Mouse (Mus musculus) spleen, embryonic (tissue): ENCODE data around the gene Map4k2.

Source experiments
- CTCF ChIA-PET: fragments of 350-600 bp; sonication (Branson Sonifier 250); formaldehyde crosslinking; loops from one replicate; lab custom pipeline; 2022; lab: Charles Lee

Map4k2 gene

GRCm38 (mm10) chr19:6313796-6314195 is 27.1 kb upstream of the Map4k2 start:
- CTCF ChIA-PET, result no interaction called here

- CTCF ChIA-PET, result no interaction called here
Measured at GRCm38 (mm10) chr19:6314513-6314912, 26.4 kb upstream of the Map4k2 start.

GRCm38 (mm10) chr19:6315573-6315972 is 25.4 kb upstream of the Map4k2 start:
- CTCF ChIA-PET, result no interaction called here

- CTCF ChIA-PET, result no interaction called here
Measured at GRCm38 (mm10) chr19:6318145-6318544, 22.8 kb upstream of the Map4k2 start.

GRCm38 (mm10) chr19:6321358-6321757 is 19.6 kb upstream of the Map4k2 start:
- CTCF ChIA-PET, result no interaction called here

GRCm38 (mm10) chr19:6321786-6322621 is 18.9 kb upstream of the Map4k2 start:
- CTCF ChIA-PET, result no interaction called here

- CTCF ChIA-PET, result no interaction called here
Measured at GRCm38 (mm10) chr19:6324751-6325150, 16.2 kb upstream of the Map4k2 start.

- CTCF ChIA-PET, result interaction anchor here (0.6 to 1.3 kb wide), 5 partner anchors 21 to 395 kb away, joined by 3 to 10 read pairs (median 3); no protein-coding TSS in a partner anchor
Measured at GRCm38 (mm10) chr19:6331178-6331577, 9.8 kb upstream of the Map4k2 start.

- CTCF ChIA-PET, result interaction anchor here (0.6 to 1.3 kb wide), 6 partner anchors 22 to 396 kb away, joined by 3 to 10 read pairs (median 3); no protein-coding TSS in a partner anchor
Measured at GRCm38 (mm10) chr19:6331719-6332516, 9.0 kb upstream of the Map4k2 start.

GRCm38 (mm10) chr19:6333761-6334595 is 7.0 kb upstream of the Map4k2 start:
- CTCF ChIA-PET, result interaction anchor here (0.5 kb wide), 1 partner anchor 11 kb away, joined by 4 read pairs; no protein-coding TSS in a partner anchor

- CTCF ChIA-PET, result interaction anchor here (0.7 to 0.9 kb wide), 2 partner anchors 62 to 1825 kb away, joined by 3 to 7 read pairs; no protein-coding TSS in a partner anchor
Measured at GRCm38 (mm10) chr19:6334673-6335457, 6.1 kb upstream of the Map4k2 start, which contains the start of gene Men1. Gene Men1, plus strand, starts transcription at chr19:6334979.

- CTCF ChIA-PET, result interaction anchor here (0.6 to 0.9 kb wide), 3 partner anchors 62 to 1826 kb away, joined by 3 to 7 read pairs (median 3); no protein-coding TSS in a partner anchor
Measured at GRCm38 (mm10) chr19:6335458-6335827, 5.5 kb upstream of the Map4k2 start.

- CTCF ChIA-PET, result interaction anchor here (1.1 kb wide), 1 partner anchor 74 kb away, joined by 3 read pairs; no protein-coding TSS in a partner anchor
Measured at GRCm38 (mm10) chr19:6336920-6337319, 4.0 kb upstream of the Map4k2 start.

GRCm38 (mm10) chr19:6338171-6338570 is 2.8 kb upstream of the Map4k2 start:
- CTCF ChIA-PET, result interaction anchor here (1.1 kb wide), 1 partner anchor 72 kb away, joined by 3 read pairs; no protein-coding TSS in a partner anchor

GRCm38 (mm10) chr19:6338716-6339115 is 2.2 kb upstream of the Map4k2 start:
- CTCF ChIA-PET, result no interaction called here

GRCm38 (mm10) chr19:6339191-6339590 is 1.7 kb upstream of the Map4k2 start:
- CTCF ChIA-PET, result no interaction called here

- CTCF ChIA-PET, result no interaction called here
Measured at GRCm38 (mm10) chr19:6339890-6340504, 938 bp upstream of the Map4k2 start.

- CTCF ChIA-PET, result interaction anchor here (0.7 to 1.0 kb wide), 2 partner anchors 10 to 17 kb away, joined by 3 to 4 read pairs; no protein-coding TSS in a partner anchor
Measured at GRCm38 (mm10) chr19:6341453-6342077, 630 bp downstream of the Map4k2 start.
